Mouse (Mus musculus) lung, postnatal 4 days (tissue): ENCODE measurements around the gene Tmc3.

Experiments used
- DNase-seq, 2 experiments: peaks; one replicate each; pipeline ENCODE4 v3.0.0; 2021

Tmc3 gene

DNA sequence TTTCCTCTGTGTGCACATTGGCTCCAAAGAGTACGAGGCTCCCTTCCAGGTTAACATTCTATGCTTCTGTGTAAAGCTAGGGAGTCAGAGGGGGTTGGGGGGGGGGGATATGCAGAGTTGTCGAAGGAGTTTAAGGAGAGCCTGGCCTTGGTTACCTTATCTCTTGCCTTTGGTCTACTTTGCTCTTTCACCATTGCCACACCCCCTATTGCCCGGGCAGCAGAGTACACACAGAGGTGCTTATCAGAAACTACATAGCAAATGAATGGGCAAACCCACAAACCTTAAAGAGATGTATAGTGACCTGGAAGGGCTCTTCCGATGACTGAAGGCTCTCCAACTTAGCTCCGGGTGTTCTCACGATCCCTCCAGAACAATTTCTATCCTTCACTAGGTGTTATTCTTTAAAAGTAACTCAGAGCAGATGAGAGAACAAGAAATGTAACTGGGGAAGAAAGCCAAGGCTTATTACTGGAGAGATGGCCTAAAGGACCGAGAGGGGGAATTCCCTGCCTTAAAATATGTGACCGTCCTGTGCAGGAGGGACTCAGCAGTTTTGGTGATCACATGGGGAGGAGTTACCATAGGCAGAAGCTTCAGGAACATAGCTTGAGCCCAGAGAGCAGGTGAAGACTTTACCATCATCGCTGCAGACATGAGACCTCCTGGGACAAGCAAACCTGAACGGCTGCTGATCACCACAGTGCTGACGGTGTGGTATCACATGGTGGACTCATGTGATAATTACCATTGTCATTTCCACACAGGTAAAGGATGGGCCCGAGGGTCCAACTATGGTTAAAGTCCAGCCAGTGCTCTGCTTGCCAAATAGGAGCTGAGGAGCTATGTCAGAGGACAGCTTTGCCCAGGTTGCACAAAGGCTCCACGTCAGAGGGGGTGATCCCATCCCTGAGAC lies 14.5 kb downstream of the Tmc3 start:
- no peak for DNase-seq

DNA sequence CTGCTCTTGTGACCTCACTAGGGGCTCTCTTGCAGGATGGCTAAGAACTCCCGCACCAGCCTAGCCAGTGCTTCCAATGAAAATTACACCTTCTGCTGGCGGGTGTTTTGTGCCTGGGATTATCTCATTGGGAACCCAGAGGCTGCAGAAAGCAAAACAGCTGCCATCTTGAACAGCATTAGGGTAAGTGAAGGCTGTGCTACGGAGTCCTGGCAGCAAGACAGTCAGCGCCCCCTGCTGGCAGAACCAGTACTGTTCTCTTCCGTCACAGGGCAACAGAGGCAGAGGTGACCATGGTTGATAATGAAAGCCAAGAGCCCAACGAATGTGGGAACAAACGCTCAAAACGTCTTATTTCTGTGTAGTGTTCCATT lies 15.2 kb downstream of the Tmc3 start:
- peak; percentile 36 to 42 for DNase-seq

GRCm38 (mm10) chr7:83604180-83604944 lies 19.6 kb downstream of the Tmc3 start:
- no peak for DNase-seq

- no peak for DNase-seq
Measured at GRCm38 (mm10) chr7:83606796-83607195, 22.1 kb downstream of the Tmc3 start.

DNA sequence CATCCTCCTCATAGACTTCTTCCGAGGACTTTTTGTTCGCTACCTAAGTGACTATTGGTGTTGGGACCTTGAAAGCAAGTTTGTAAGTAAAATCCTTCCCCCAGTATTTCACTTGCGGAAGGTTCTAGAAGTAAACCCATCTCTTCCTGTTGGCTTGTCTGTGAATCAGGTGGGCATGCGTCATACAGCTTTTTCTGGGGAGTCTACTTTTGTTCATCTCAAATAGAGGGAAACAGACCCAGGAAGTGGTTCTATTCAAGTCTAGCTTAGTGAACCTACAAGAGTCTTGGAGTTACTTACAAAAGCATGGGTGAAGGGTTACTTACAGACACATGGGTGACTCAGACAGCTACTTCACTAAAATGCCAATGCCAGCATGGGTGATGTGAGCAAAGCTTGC lies 25.2 kb downstream of the Tmc3 start:
- no peak for DNase-seq

DNA sequence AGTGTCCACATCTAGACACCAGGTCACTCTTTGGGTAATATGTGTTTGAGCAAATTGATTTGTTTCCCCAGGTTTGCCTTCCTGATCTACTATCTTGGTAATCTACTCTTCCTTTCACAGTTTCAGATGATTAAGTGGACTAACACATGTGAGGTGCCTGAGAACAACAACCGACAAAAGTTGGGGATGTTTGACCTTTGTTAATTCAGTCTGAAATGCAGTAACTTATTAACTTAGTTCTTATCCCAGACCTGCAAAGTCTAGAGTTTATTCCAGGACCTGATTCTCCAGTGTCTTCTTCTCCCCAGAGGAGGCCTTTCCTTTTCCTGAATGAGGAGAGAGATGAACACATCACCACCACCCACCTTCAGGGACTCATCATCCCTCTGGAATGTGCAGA lies 27.2 kb downstream of the Tmc3 start:
- no peak for DNase-seq

GRCm38 (mm10) chr7:83615272-83615671 lies 30.5 kb downstream of the Tmc3 start:
- DNase-seq = no peak

GRCm38 (mm10) chr7:83615815-83616214 lies 31.1 kb downstream of the Tmc3 start:
- no peak for DNase-seq

- DNase-seq = no peak
Measured at GRCm38 (mm10) chr7:83616268-83616667, 31.5 kb downstream of the Tmc3 start.

DNA sequence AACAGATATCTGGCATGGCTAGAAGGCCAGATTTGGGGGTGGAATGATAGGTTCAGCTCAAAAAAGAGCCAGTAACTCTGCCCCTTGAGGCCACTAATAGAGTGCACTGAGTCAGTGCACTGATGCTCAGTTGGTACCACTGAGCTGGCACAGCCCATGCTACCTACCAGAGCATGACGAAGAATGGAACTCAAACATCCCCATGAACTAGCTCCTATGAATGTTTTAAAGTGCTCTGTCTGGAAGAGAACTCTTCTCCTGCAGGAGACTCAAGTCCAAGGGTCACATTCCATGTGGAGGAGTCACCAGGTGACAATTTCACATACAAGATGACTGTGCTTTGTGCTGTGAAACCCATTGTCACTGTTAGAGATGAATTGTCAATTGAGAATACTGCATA lies 34.0 kb downstream of the Tmc3 start:
- no peak for DNase-seq

GRCm38 (mm10) chr7:83622582-83622981 lies 37.9 kb downstream of the Tmc3 start:
- DNase-seq = no peak

DNA sequence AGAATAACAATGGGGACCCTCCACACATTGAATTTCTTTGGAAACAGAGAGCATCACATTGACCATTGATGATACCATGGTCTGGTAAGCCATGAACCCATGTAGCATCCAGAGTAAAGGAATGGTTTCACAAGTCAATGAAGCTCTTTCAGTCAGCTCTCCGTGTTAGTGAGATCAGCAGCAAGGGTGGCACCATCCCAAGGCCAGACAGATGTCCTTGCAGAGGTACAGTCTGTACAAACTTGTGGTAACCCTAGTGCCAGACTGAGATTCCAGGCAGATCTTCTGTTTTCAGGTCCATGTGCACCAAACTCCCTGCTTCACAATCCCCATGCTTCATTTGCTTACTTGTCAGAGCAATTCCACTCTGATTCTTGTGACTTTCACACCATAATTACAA lies 39.3 kb downstream of the Tmc3 start:
- no peak for DNase-seq

DNA sequence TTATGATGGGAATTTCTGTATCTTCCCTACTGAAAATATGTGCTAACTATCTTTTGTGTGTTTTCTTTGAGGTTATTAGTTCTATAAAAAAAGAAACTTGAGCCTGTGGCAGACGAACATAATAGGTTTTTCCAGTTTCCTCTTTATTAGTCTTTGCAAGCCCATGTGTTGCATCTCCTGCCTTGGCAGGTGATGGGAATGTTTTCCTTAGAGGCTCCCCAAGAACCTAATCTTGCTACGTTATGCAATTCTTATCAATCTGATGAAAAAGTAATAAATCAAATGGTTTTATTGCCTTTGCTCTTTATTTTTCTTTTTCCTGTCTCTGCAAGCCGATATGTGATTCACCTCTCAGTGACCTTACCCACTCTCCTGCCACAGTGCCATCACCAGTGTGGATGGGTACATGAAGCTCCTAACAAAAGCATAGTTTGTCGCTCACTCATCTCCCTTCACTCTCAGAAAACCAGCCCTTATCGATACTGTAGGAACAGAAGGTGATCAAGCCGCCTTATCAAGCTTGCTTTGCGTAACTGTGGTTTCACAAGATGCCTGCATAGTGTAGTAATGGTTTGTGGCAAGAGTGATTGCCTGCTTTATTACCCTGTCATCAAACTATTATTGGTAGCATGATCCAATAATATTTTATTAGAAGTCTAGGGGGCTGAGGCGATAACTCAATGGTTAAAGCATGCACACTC lies 42.0 kb downstream of the Tmc3 start:
- no peak for DNase-seq

GRCm38 (mm10) chr7:83627369-83627768 lies 42.6 kb downstream of the Tmc3 start:
- no peak for DNase-seq

DNA sequence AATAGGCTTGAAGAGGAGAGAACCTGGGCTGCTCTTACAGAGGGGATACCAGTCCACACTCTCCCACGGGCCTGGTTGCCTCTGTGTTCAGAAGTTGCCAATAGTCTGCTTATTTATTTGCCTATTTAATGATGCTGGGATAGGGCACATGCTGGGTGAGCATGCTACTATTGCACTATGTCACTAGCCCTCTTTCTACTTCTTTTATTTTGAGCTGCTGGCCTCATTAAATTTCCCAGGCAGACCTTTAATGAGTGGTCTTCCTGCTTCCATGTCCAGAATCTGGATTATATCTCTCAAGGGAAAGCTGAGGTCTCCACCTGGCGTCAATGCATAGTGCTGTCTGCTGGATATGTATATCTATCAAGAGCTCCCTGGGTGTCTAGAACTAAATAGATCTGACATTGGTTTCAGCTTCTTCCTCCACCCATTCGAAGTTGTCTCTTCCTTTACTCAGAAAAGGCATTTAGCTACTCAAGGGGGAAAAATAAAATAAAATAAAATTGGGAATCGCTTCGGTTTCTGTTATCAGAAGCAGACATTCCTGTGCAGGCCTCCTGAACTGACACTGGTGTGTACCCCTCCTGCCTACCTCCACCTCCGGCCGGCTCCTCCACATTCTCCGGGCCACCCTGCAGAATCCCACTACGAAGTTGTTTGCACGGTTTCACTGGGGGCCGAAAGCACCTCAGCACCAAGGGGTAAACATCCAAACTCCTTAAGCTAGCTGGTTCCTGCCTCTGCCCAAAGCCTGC lies 46.5 kb downstream of the Tmc3 start:
- DNase-seq = no peak

DNA sequence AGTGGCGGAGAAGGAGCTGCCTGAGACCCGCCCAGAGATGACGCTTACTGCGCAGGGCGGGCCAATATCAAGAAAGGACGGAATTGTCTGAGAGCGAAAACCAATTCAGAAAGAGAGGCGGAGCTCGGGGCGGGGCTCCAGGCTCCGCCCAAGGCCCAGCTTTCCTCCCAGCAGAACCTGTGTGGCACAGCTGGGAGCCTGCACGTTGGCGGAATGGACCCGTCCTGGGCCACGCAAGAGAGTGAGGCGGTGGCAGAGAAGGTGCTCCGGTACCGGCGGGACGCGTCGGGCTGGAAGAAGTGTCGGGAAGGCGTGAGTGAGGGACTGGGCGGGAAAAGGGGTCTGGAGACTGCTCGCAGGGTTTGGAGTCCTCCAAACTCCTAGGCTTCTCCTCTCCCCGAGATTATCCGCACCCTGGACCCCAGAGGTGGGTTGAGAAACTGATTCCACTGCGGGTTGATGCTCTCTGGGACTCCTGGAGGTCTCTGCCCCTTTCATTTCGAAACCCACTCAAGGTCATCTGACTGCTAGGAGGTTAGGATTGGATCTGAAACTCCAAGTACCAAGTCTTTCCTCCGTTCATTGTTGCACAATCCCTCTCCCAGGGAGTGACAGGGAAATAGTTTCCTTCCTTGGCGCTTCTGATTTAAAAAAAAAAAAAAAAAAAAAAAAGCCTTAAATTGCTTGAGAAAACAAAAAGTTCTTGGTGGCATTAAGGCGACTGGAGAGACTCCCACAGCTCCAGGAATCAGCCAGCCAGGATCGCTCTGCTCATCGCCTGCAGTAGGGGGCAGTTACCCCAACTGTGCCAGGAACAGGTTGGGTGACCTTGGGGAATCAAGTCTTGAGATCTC lies 47.3 kb downstream of the Tmc3 start, which contains the start of gene Stard5:
Gene Stard5 (plus strand): TSS at position 132 of the 854 bp plus-strand sequence.
- DNase-seq = peak; percentile 95

DNA sequence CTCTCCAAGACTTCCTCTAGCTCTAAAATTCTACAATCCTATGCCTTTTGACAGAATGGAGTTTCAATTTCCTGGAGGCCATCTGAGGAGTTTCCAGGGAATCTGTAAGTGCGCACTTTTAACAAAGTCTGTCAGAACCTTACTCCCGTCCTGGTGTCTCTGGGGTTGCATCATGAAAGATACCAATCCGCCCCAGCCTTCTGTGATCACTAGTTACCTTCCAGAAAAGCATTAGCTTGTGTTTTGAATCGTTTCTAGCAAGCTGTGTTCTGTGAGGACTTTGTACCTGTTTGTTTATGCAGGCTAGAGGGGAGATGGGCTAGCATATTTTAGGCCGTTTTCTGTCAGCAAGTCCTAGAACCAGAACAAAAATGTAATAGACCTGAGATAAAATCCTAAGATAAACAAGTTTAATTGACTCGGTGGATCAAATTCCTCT lies 48.0 kb downstream of the Tmc3 start:
- DNase-seq = no peak

- no peak for DNase-seq
Measured at GRCm38 (mm10) chr7:83633856-83634255, 49.1 kb downstream of the Tmc3 start.

DNA sequence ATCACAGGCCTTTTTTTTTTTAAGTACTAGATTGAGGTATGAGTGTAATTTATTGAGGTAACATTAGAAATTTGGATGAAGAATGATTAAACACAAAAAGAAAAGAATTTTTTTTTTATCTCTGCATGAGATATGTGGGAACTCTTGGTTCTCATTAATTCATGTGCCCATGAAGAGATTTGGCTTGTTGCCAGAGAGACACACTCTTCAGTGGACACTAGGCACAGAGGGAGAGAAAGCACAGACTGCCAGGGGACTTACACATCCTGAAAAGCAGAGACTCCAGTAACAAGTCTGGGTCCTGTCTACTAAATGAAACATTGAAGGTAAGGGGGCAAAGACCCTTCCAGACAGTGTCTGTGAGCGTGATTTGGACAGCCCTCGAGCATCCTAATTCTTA lies 51.0 kb downstream of the Tmc3 start:
- DNase-seq = no peak

GRCm38 (mm10) chr7:83636425-83636824 lies 51.7 kb downstream of the Tmc3 start:
- DNase-seq = no peak

DNA sequence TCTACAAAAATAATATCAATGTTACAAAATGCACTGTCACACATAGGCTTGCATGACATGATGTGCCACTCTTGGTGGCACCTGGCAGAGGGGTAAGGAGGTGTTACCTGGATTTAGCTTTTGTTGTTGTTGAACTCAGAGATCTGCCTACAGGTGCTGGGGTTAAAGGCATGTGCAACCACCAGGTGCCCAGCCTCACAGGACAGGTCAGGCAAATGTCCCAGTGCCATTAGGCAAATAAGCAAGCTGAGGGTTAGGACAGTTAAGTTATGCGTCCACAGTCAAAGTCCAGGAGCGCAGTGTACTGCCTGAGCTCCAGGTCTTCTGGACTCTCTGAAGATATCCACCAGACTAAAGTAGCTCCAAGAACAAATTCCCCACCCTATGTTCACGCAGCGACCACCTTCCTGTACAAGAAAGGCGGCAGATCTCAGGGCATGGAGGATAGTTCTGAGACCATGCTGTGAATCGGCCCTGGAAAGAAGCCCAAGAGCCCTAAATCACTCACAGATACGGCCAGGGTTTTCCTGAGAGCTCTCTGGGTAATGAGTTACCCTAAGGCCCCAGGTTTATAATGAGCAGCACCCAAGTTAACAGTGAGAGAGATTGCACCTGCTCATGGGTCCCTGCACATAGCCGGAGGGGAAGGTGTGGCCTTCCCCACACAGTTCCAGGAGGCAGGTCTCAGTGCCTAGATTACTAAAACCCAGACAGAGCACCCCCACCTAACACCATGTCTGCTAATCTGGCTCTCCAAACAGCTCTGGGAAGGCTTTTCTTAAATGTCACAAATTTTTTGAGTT lies 53.3 kb downstream of the Tmc3 start:
- DNase-seq = no peak
